Mouse (Mus musculus) bone marrow, adult 2 months (tissue): ENCODE data around the gene Slc41a2. TPM values are rescaled to one million over a fixed set of nuclear protein-coding genes. Genes with fewer than 3 reads are reported as not detected.

ENCODE experiments used
- H3K27ac ChIP-seq: fragments of 200-500 bp; 2 replicates; pipeline ENCODE4 v1.5.1; 2012; ENCODE audit warnings: low read depth, mild to moderate bottlenecking, control low read depth, inconsistent platforms, low read length; ENCODE audit not compliant: control insufficient read depth, poor library complexity, insufficient read depth
- H3K4me1 ChIP-seq: fragments of 200-500 bp; 2 replicates; pipeline ENCODE4 v1.6.1; 2011; ENCODE audit warnings: low read length; ENCODE audit not compliant: control insufficient read depth, insufficient read depth
- H3K4me3 ChIP-seq: fragments of 200-500 bp; replicated peaks from 2 replicates; pipeline ENCODE3; 2011; ENCODE audit warnings: mild to moderate bottlenecking, low read depth, low read length, control low read depth; ENCODE audit not compliant: control insufficient read depth
- CTCF ChIP-seq: fragments of 200-500 bp; IDR thresholded peaks from 2 replicates; pipeline ENCODE4 v1.5.1; 2011; ENCODE audit warnings: low read length, control low read depth; ENCODE audit not compliant: control insufficient read depth, insufficient read depth
- POLR2A ChIP-seq: fragments of 200-500 bp; IDR thresholded peaks from 2 replicates; pipeline ENCODE4 v1.6.1; 2011; ENCODE audit warnings: low read depth, mild to moderate bottlenecking, control low read depth, low read length, borderline replicate concordance; ENCODE audit not compliant: control insufficient read depth
- WGBS: fragments of 180-500 bp; shearing (Covaris S2); methylation state at CpG from one replicate; pipeline ENCODE4 v1.1.7; 2018; 5-methylcytosine and 5-hydroxymethylcytosine counted together
- polyA plus RNA-seq: library from polyadenylated mRNA; stranded (reverse); fragments of >200 nt; gene quantifications from 2 replicates; pipeline ENCODE4 v1.2.4, GENCODE M21; 2011; ENCODE audit warnings: low replicate concordance; ENCODE audit not compliant: missing spikeins, insufficient read depth, insufficient read length

Gene Slc41a2
- polyA plus RNA-seq, 1 experiment: 2.0 TPM

DNA sequence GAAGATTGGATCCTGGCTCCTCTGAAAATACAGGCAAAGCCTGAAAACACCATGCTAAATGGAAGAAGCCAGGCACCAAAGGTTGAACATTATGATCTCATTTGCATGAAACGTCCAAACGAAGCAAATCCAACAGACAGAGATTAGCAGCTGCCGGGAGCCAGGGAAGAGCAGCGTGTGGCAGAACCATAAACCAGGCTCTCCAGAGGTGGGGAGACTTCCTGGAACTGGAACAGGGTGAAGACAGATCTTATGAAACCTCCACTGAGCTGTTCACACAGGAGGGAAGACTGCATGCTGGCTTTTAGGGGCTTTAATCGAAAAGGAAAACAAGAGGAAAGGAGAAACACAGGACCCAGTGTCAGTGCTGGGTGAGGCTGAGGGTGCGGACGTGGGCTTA, 51.3 kb downstream of the Slc41a2 start:
- H3K4me3 ChIP-seq: no peak overlapping the region
- no peak overlapping the region for H3K27ac ChIP-seq
- TF ChIP-seq POLR2A: no peak
- TF ChIP-seq CTCF: no peak
- WGBS: 62% methylated on average over 7 of the region's 7 CpGs
- no peaks in the 10 kb centered on the region for H3K4me1 ChIP-seq

DNA sequence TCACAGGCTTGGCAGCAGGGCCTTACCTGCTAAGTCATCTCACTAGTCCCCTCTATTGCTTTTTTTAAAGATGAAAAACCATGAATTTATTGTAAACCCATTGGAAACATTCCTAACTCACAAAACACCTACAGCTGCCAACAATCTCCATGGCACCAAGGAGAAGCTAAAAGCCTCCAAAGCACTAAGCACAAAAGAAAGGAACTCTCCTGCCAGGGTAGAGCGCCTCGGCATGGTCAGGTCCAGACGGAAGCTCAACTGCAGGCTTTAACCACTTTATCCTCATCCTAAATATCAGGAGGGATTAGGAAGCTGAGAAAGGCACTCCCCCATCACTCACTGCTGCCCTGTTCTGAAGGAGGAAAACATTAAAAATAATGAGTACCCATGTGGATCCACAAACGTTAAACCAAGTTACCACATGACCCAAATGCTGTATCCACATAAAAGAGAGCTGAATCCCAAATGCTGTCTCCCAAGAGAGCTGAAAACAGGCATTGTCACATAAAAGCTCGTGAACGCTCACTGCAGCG, 51.9 kb downstream of the Slc41a2 start:
- Histone ChIP-seq H3K4me1 (no peaks in the 10 kb centered on the region), H3K4me3 (no peak overlapping the region), H3K27ac (no peak overlapping the region)
- 84% methylated on average over 7 of the region's 7 CpGs for WGBS
- TF ChIP-seq POLR2A (no peak), CTCF (no peak)

DNA sequence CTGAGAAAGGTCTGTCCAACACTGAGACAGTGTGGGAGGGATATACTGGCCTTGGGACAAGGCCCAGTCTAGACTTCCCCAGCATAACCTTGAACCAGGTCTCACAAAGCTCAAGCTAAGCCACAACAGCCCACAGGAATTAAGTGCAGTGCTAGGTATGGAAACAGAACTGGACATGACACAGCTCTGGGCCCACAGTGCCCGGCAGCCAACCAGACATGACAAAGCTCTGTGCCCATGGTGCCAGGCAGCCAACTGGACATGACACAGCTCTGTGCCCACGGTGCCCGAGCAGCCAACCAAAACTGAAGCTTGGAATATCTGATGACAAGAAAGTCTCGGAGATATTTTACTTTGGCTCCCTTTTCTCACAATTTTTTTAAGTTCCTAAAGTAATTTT, 52.8 kb downstream of the Slc41a2 start:
- no peaks in the 10 kb centered on the region for H3K4me1 ChIP-seq
- no peak overlapping the region for H3K4me3 ChIP-seq
- 75% methylated on average over 4 of the region's 4 CpGs for WGBS
- H3K27ac ChIP-seq: no peak overlapping the region
- no peak for TF ChIP-seq POLR2A

DNA sequence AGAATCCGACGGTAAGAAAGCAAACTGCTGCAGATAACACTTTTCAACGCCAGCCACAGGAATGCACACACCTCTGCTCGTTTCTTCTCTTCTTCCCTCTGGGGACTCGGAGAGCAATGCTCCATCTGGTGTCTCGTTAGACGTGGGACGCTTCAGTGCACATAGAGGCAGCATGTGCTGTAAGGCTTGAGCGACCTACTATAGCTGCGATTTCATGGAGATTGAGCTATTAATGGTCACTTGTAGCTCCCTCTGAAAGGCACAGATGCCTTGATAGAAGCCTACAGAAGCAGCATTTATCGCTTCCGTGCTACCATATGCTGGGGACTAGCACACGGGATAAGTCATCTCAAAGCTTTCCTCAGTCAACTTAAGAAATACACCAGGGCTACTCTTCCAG, 71.0 kb downstream of the Slc41a2 start:
- Histone ChIP-seq H3K4me1 (peaks cover 3% of the 10 kb centered on the region), H3K27ac (no peak overlapping the region), H3K4me3 (no peak overlapping the region)
- TF ChIP-seq POLR2A (no peak), CTCF (no peak)
- WGBS: 68% methylated on average over 13 of the region's 13 CpGs

DNA sequence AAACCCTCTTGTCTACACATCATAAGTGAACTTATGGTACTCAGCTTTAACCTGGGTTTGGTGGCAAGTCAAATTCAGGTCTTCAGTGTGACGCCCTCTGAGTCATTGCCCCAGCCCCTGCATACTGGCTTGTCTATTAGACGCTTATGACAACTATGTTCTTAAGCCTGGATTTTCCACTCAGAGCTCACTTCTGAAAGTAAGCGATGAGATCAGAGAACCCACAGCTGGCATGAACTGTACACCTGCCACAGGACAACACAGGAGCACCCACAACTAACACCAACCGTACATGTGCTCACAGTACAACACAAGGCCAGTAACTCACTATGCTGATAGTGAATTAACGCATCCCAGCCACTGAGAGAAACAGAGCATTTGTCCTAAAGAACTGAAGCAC, 71.4 kb downstream of the Slc41a2 start:
- Histone ChIP-seq H3K4me3 (no peak overlapping the region), H3K4me1 (peaks cover 3% of the 10 kb centered on the region), H3K27ac (no peak overlapping the region)
- 77% methylated on average over 5 of the region's 5 CpGs for WGBS
- TF ChIP-seq CTCF: no peak
- TF ChIP-seq POLR2A: no peak

DNA sequence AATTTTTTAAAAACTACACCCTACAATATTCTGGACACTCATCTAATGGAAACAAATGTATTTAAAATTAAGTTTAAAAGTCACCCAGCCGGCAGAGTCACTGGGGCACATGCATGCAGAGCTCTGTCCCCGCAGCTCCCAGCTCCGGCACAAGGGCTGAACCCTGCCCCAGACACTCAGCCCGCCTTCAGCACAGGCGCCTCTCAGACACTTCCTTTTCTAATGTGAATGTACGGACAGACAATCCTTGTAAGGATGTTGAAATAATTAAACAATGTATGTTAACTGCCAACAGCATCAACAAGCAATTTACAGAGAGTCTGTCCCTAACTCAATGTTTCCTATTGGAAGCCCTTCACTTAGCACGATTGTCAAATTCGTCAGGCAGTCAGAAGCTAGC, 73.0 kb downstream of the Slc41a2 start:
- WGBS: 45% methylated on average over 8 of the region's 8 CpGs
- Histone ChIP-seq H3K4me1 (peaks cover 3% of the 10 kb centered on the region), H3K27ac (no peak overlapping the region), H3K4me3 (no peak overlapping the region)
- TF ChIP-seq POLR2A (no peak), CTCF (no peak)

DNA sequence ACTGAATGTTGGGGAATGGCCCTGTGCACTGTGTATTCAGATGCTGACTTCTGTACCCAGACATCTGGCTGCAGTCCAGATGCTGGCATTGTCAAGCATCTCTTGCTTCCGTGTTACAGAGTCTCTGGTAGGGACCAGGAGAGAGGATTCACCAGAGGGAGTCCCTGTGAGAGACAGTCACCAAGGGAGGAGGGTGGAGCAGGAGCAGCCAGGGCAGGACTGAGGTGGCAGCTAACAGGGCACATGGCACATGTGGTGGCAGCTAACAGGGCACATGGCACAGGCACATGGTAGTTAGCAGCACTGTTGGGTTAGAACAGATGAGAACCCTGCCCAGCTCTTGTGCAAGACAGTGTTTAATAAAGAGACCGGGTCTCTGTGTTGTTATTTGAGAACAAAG, 73.6 kb downstream of the Slc41a2 start:
- H3K4me1 ChIP-seq: peaks cover 3% of the 10 kb centered on the region
- TF ChIP-seq POLR2A (no peak), CTCF (no peak)
- WGBS: 43% methylated on average over 2 of the region's 2 CpGs
- no peak overlapping the region for H3K27ac ChIP-seq
- no peak overlapping the region for H3K4me3 ChIP-seq

DNA sequence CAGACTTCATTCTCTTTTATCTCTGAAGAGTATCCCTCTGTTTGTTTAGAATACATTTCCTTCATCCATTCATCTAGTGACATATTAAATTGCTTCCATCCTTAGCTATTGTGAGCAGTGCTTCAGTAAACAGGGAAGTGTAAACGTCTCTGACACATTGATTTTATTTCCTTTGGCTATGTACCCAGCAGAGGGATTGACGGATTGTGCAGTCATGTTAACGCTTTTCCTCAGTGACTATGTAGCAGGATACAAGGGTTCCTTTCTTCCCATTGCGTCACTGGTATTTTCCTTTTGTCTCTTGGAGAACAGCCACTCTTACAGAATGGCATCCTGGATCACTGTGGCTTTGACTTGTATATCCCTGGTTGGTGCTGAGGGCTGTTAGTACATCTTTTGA, 76.4 kb downstream of the Slc41a2 start:
- TF ChIP-seq CTCF (no peak), POLR2A (no peak)
- H3K4me1 ChIP-seq: peaks cover 3% of the 10 kb centered on the region
- WGBS: 71% methylated on average over 4 of the region's 4 CpGs
- no peak overlapping the region for H3K27ac ChIP-seq
- no peak overlapping the region for H3K4me3 ChIP-seq

DNA sequence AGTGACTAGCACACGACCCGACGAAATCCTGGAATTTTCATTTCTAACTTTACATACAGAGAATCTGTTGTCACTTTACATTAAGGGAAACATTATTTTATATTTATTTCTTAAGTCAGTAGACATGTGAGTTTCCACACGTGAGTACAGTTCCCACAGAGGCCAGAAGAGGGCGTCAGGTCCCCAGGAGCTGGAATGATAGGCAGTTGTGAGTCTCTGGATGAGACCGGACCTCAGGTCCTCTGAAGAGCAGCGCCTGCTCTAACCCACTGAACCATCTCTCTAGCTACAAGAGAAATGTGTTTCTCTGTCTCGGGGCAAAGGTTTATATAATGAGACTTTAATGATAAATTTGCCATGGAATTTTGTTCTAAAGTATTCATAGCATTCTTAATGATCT, 86.3 kb downstream of the Slc41a2 start:
- no peaks in the 10 kb centered on the region for H3K4me1 ChIP-seq
- H3K27ac ChIP-seq: no peak overlapping the region
- WGBS: 75% methylated on average over 8 of the region's 8 CpGs
- TF ChIP-seq POLR2A (no peak), CTCF (0 out of 2 replicates have a peak, but pooled peaks have one; percentile 39)
- no peak overlapping the region for H3K4me3 ChIP-seq

DNA sequence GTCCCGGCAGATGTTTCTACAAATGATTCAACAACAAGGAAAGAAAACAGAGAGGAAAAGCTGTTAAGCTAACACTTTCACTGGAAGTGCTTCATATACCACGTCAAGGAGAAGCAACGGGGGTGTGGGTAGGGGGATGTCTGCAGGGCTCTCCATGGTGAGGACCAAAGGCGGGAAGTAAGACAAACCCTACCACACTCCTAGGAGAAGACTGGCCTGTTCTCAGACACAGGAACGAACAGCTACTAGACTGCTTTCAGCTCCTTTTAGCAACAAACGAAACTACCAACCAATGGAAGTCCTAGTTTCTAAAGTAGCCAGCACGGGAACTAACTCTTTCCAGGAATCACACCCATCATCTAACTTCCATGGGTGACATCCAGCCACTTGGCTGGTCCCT, 89.6 kb downstream of the Slc41a2 start:
- Histone ChIP-seq H3K27ac (no peak overlapping the region), H3K4me3 (no peak overlapping the region), H3K4me1 (no peaks in the 10 kb centered on the region)
- TF ChIP-seq CTCF (no peak), POLR2A (no peak)
- 70% methylated on average over 7 of the region's 7 CpGs for WGBS
